Mouse (Mus musculus) heart, postnatal 0 days (tissue): ENCODE data around the gene Fam118a. TPM values are rescaled to one million over a fixed set of nuclear protein-coding genes. Genes with fewer than 3 reads are reported as not detected.

Experiments
- ATAC-seq: fragments of 200-750 bp; cut with Nextera tagmentation; 2 replicates; pipeline ENCODE4 v1.8.0; 2017; ENCODE audit warnings: low read depth, moderate number of reproducible peaks, moderate library complexity; ENCODE audit not compliant: insufficient read depth
- DNase-seq: peaks from one replicate; pipeline ENCODE4 v3.0.0-alpha.2; 2016; ENCODE audit warnings: low spot score
- H3K27ac ChIP-seq: fragments of 300-500 bp; sonication (generic); 2 replicates; pipeline ENCODE4 v1.5.1; 2014; ENCODE audit warnings: low read depth, mild to moderate bottlenecking
- H3K27me3 ChIP-seq: fragments of 300-500 bp; sonication (generic); 2 replicates; pipeline ENCODE4 v1.6.1; 2014; ENCODE audit warnings: low read length, mixed read lengths; ENCODE audit not compliant: control insufficient read depth, insufficient read depth
- H3K36me3 ChIP-seq: fragments of 300-500 bp; sonication (generic); replicated peaks from 2 replicates; pipeline ENCODE4 v1.6.1; 2014; ENCODE audit warnings: low read length, mixed read lengths; ENCODE audit not compliant: control insufficient read depth, insufficient read depth
- H3K4me1 ChIP-seq: fragments of 300-500 bp; sonication (generic); 2 replicates; pipeline ENCODE4 v1.6.1; 2014; ENCODE audit warnings: antibody characterized with exemption; ENCODE audit not compliant: control insufficient read depth, insufficient read depth
- H3K4me2 ChIP-seq: fragments of 300-500 bp; sonication (generic); 2 replicates; pipeline ENCODE4 v1.6.1; 2014; ENCODE audit warnings: low read depth, mild to moderate bottlenecking, low read length, moderate library complexity
- H3K4me3 ChIP-seq: fragments of 300-500 bp; sonication (generic); 2 replicates; pipeline ENCODE4 v1.5.1; 2014; ENCODE audit warnings: low read depth, low read length
- H3K9ac ChIP-seq: fragments of 300-500 bp; sonication (generic); replicated peaks from 2 replicates; pipeline ENCODE4 v1.6.1; 2014; ENCODE audit warnings: low read depth, low read length, mixed read lengths
- H3K9me3 ChIP-seq: fragments of 300-500 bp; sonication (generic); replicated peaks from 2 replicates; pipeline ENCODE4 v1.6.1; 2016; ENCODE audit warnings: low read length; ENCODE audit not compliant: control insufficient read depth
- CTCF ChIP-seq: IDR thresholded peaks from 2 replicates; pipeline ENCODE4 v1.5.1; 2016; ENCODE audit warnings: antibody characterized with exemption, control low read depth, low read depth
- EP300 ChIP-seq: IDR thresholded peaks from 2 replicates; pipeline ENCODE4 v1.6.1; 2016; ENCODE audit warnings: antibody characterized with exemption, low read depth
- whole genome bisulfite sequencing: fragments of 180-500 bp; shearing (Covaris S2); extraction: QIAGEN DNeasy Blood & Tissue Kit; methylation state at CpG from one replicate; pipeline ENCODE4 v1.1.7; 2014; 5-methylcytosine and 5-hydroxymethylcytosine counted together
- polyA plus RNA-seq: library from polyadenylated mRNA; unstranded; fragments of >200 nt; fragmentation: Nextera tagmentation; extraction: Ambion mirVana; gene quantifications from 2 replicates; pipeline ENCODE4 v1.2.1, GENCODE M21; 2015
- total RNA-seq: library from RNA; depleted of rRNA; stranded (reverse); fragments of >200 nt; gene quantifications from 2 replicates; pipeline ENCODE4 v1.2.3, GENCODE M21; 2014; ENCODE audit warnings: low replicate concordance

Gene Fam118a
- total and polyA plus RNA-seq, 2 experiments from 2014 or later: 11.1 to 11.5 TPM

- DNase-seq: no peak
- H3K4me3 ChIP-seq: no peak overlapping the region
- peaks cover 10% of the 10 kb centered on the region for H3K4me1 ChIP-seq
- WGBS: 65% methylated on average over 5 of the region's 5 CpGs
- no peak overlapping the region for H3K9ac ChIP-seq
- no peak overlapping the region for H3K4me2 ChIP-seq
- TF ChIP-seq EP300: no peak
- TF ChIP-seq CTCF: no peak
- H3K27me3 ChIP-seq: no peaks in the 10 kb centered on the region
- no peak for ATAC-seq
- peak overlapping the region; percentile 59; the same call in 1 of the 2 replicates for H3K27ac ChIP-seq
- no peaks in the 10 kb centered on the region for H3K9me3 ChIP-seq
- peaks cover 33% of the 10 kb centered on the region for H3K36me3 ChIP-seq
These were observed 15.0 kb downstream of the Fam118a start for GRCm38 (mm10) chr15:85043761-85044160.

GRCm38 (mm10) chr15:85046230-85046950 lies 17.6 kb downstream of the Fam118a start:
- WGBS: 90% methylated on average over 14 of the region's 14 CpGs
- Histone ChIP-seq H3K4me1 (peaks cover 10% of the 10 kb centered on the region), H3K4me2 (no peak overlapping the region), H3K27me3 (no peaks in the 10 kb centered on the region), H3K9me3 (no peaks in the 10 kb centered on the region), H3K27ac (no peak overlapping the region), H3K4me3 (no peak overlapping the region), H3K9ac (no peak overlapping the region), H3K36me3 (peaks cover 56% of the 10 kb centered on the region)
- ATAC-seq: no peak
- TF ChIP-seq EP300 (no peak), CTCF (no peak)
- DNase-seq: no peak

- Histone ChIP-seq H3K27me3 (no peaks in the 10 kb centered on the region), H3K9me3 (no peaks in the 10 kb centered on the region), H3K36me3 (peaks cover 65% of the 10 kb centered on the region), H3K27ac (no peak overlapping the region), H3K4me2 (no peak overlapping the region), H3K9ac (no peak overlapping the region), H3K4me3 (no peak overlapping the region), H3K4me1 (peaks cover 8% of the 10 kb centered on the region; the same call in 1 of the 2 replicates)
- ATAC-seq (no peak), DNase-seq (no peak)
- no peak for TF ChIP-seq CTCF
- no peak for TF ChIP-seq EP300
- 82% methylated on average over 4 of the region's 4 CpGs for WGBS
These were observed 19.1 kb downstream of the Fam118a start for GRCm38 (mm10) chr15:85047865-85048264.

GRCm38 (mm10) chr15:85049758-85050157 lies 21.0 kb downstream of the Fam118a start:
- H3K9ac ChIP-seq: no peak overlapping the region
- ATAC-seq (no peak), DNase-seq (no peak)
- no peak overlapping the region for H3K4me2 ChIP-seq
- H3K9me3 ChIP-seq: no peaks in the 10 kb centered on the region
- H3K4me1 ChIP-seq: no peaks in the 10 kb centered on the region
- peaks cover 75% of the 10 kb centered on the region for H3K36me3 ChIP-seq
- H3K27me3 ChIP-seq: no peaks in the 10 kb centered on the region
- 82% methylated on average over 1 of the region's 1 CpGs for WGBS
- TF ChIP-seq CTCF (no peak), EP300 (no peak)
- no peak overlapping the region for H3K27ac ChIP-seq
- no peak overlapping the region for H3K4me3 ChIP-seq

- no peak overlapping the region for H3K9ac ChIP-seq
- no peak for TF ChIP-seq CTCF
- no peak for TF ChIP-seq EP300
- H3K27me3 ChIP-seq: no peaks in the 10 kb centered on the region
- H3K4me3 ChIP-seq: no peak overlapping the region
- H3K4me1 ChIP-seq: no peaks in the 10 kb centered on the region
- no peak for DNase-seq
- H3K36me3 ChIP-seq: peaks cover 75% of the 10 kb centered on the region
- no peak overlapping the region for H3K4me2 ChIP-seq
- H3K27ac ChIP-seq: no peak overlapping the region
- H3K9me3 ChIP-seq: no peaks in the 10 kb centered on the region
- 93% methylated on average over 3 of the region's 3 CpGs for WGBS
- ATAC-seq: no peak
These were observed 25.4 kb downstream of the Fam118a start for GRCm38 (mm10) chr15:85054098-85054497.

- no peak overlapping the region for H3K4me3 ChIP-seq
- H3K9ac ChIP-seq: no peak overlapping the region
- H3K36me3 ChIP-seq: peaks cover 72% of the 10 kb centered on the region
- TF ChIP-seq EP300 (no peak), CTCF (no peak)
- no peaks in the 10 kb centered on the region for H3K9me3 ChIP-seq
- ATAC-seq (no peak), DNase-seq (no peak)
- no peak overlapping the region for H3K27ac ChIP-seq
- no peak overlapping the region for H3K4me2 ChIP-seq
- no peaks in the 10 kb centered on the region for H3K4me1 ChIP-seq
- H3K27me3 ChIP-seq: no peaks in the 10 kb centered on the region
- WGBS: 71% methylated on average over 4 of the region's 4 CpGs
These were observed 26.4 kb downstream of the Fam118a start for GRCm38 (mm10) chr15:85055186-85055585.
